Mouse (Mus musculus) MEL (cell line): ENCODE results near the gene Oaz1.
A peak's percentile ranks its signal among the peaks of the same experiment; 100 is the strongest.

Experiments
- CHD1 ChIP-seq: IDR thresholded peaks from 2 replicates; pipeline ENCODE4 v1.6.1; 2012; ENCODE audit warnings: low read depth, mild to moderate bottlenecking, inconsistent platforms, low read length, improper control_type of control experiment
- CHD2 ChIP-seq: IDR thresholded peaks from 2 replicates; pipeline ENCODE4 v1.6.1; 2011; ENCODE audit warnings: low read length, improper control_type of control experiment
- CTCF ChIP-seq, 3 experiments: IDR thresholded peaks in 2 of 3; conservative IDR thresholded peaks in 1 of 3; 2 replicates each; pipeline ENCODE4 v1.5.1; 2011 to 2012; ENCODE audit warnings: low read length in 3 of 3, low read depth in 2 of 3, mild to moderate bottlenecking in 2 of 3, improper control_type of control experiment in 1 of 3, inconsistent platforms in 1 of 3, mixed read lengths in 1 of 3, moderate library complexity in 1 of 3; ENCODE audit not compliant: control insufficient read depth in 1 of 3, insufficient read depth in 1 of 3, poor library complexity in 1 of 3, severe bottlenecking in 1 of 3
- POLR2A ChIP-seq, 2 experiments: IDR thresholded peaks; 2 replicates each; pipeline ENCODE4 v1.6.1; 2011 to 2012; ENCODE audit warnings: low read length in 2 of 2, mild to moderate bottlenecking in 2 of 2, control low read depth in 1 of 2, improper control_type of control experiment in 1 of 2, low read depth in 1 of 2, moderate library complexity in 1 of 2; ENCODE audit not compliant: control insufficient read depth in 1 of 2, insufficient read depth in 1 of 2, poor library complexity in 1 of 2
- POLR2AphosphoS2 ChIP-seq: IDR thresholded peaks from 2 replicates; pipeline ENCODE4 v1.6.1; 2011; ENCODE audit warnings: low read length, improper control_type of control experiment
- ZC3H11A ChIP-seq: IDR thresholded peaks from 2 replicates; pipeline ENCODE4 v1.6.1; 2012; ENCODE audit warnings: low read depth, mild to moderate bottlenecking, inconsistent platforms, low read length, improper control_type of control experiment
- ZKSCAN1 ChIP-seq: IDR thresholded peaks from 2 replicates; pipeline ENCODE4 v1.6.1; 2012; ENCODE audit warnings: low read depth, mild to moderate bottlenecking, inconsistent platforms, low read length, improper control_type of control experiment, moderate library complexity

- no peak for TF ChIP-seq POLR2A (IDR thresholded peaks at IDR 0.05; ENCODE audit: control insufficient read depth in 1 of 2, insufficient read depth in 1 of 2, low read depth in 1 of 2, low read length in 2 of 2, poor library complexity in 1 of 2)
- TF ChIP-seq CTCF (IDR thresholded peaks at IDR 0.05 in 2 of 3, conservative IDR thresholded peaks at IDR 0.05 in 1 of 3; ENCODE audit: control insufficient read depth in 1 of 3, insufficient read depth in 1 of 3, low read depth in 2 of 3, low read length in 3 of 3, poor library complexity in 1 of 3, severe bottlenecking in 1 of 3), result peak; percentile 82 to 93 (median 83)
- TF ChIP-seq POLR2AphosphoS2, result no peak
- TF ChIP-seq ZC3H11A, result peak; percentile 86
- TF ChIP-seq ZKSCAN1, result no peak
- no peak for TF ChIP-seq CHD1
- no peak for TF ChIP-seq CHD2
These were observed 49.6 kb downstream of the Oaz1 start for GRCm38 (mm10) chr10:80876028-80876427.
